Mouse (Mus musculus): Measurements from ENCODE around the gene Odf3l1. TPM values are rescaled to one million over a fixed set of nuclear protein-coding genes. Genes with fewer than 3 reads are reported as not detected.
"Not testable (repeated sequence)": the region's sequence is repeated elsewhere in the genome, so short reads cannot be mapped to it uniquely, and the experiment has no call there.

Odf3l1 gene
- polyA plus RNA-seq (2014; fragmentation: Nextera tagmentation; extraction: Ambion mirVana) = not detected in 2 replicates

- Histone ChIP-seq H3K9me3 (ENCODE audit: control insufficient read depth, low read length) (no peaks in the 10 kb centered on the region), H3K27me3 (ENCODE audit: control insufficient read depth, insufficient read depth, low read length) (peaks cover 34% of the 10 kb centered on the region), H3K27ac (no peak within 1 kb of the TSS), H3K9ac (peak within 1 kb of the TSS; percentile 28; the same call in 1 of the 2 replicates), H3K36me3 (replicated peaks; ENCODE audit: control insufficient read depth, insufficient read depth) (no peaks in the 10 kb centered on the region), H3K4me1 (replicated peaks; ENCODE audit: control insufficient read depth, insufficient read depth, low read length) (peaks cover 10% of the 10 kb centered on the region; the same call in 1 of the 2 replicates), H3K4me3 (replicated peaks; ENCODE audit: low read length) (peak within 1 kb of the TSS; percentile 12), H3K4me2 (replicated peaks) (peak within 1 kb of the TSS; percentile 40)
- ATAC-seq (ENCODE audit: low FRiP score) (no peak), DNase-seq (ENCODE audit: low spot score) (no peak)
- 32% methylated on average over 3 of the region's 3 CpGs for WGBS
Observed at GRCm38 (mm10) chr9:56864216-56864729, at the start of gene Odf3l1. TSS of gene Odf3l1 (minus strand) at chr9:56864679.

GRCm38 (mm10) chr9:56913991-56914390 is 49.5 kb upstream of the Odf3l1 start:
- H3K4me2 ChIP-seq (replicated peaks) = no peak overlapping the region
- WGBS = 87% methylated on average over 9 of the region's 9 CpGs
- no peaks in the 10 kb centered on the region for H3K27me3 ChIP-seq (ENCODE audit: control insufficient read depth, insufficient read depth, low read length)
- DNase-seq (ENCODE audit: low spot score) = no peak
- no peak overlapping the region for H3K27ac ChIP-seq
- 0 out of 2 replicates have a peak, but pooled peaks cover 3% of the 10 kb centered on the region for H3K36me3 ChIP-seq (replicated peaks; ENCODE audit: control insufficient read depth, insufficient read depth)
- H3K4me1 ChIP-seq (replicated peaks; ENCODE audit: control insufficient read depth, insufficient read depth, low read length) = no peaks in the 10 kb centered on the region
- no peaks in the 10 kb centered on the region for H3K9me3 ChIP-seq (ENCODE audit: control insufficient read depth, low read length)
- ATAC-seq (ENCODE audit: low FRiP score) = no peak
- H3K9ac ChIP-seq = no peak overlapping the region
- no peak overlapping the region for H3K4me3 ChIP-seq (replicated peaks; ENCODE audit: low read length)

GRCm38 (mm10) chr9:56911017-56911416 is 46.5 kb upstream of the Odf3l1 start:
- 64% methylated on average over 1 of the region's 1 CpGs for WGBS
- H3K4me3 ChIP-seq (replicated peaks; ENCODE audit: low read length) = no peak overlapping the region
- H3K4me2 ChIP-seq (replicated peaks) = no peak overlapping the region
- H3K9me3 ChIP-seq (ENCODE audit: control insufficient read depth, low read length) = no peaks in the 10 kb centered on the region
- ATAC-seq (ENCODE audit: low FRiP score) (no peak), DNase-seq (ENCODE audit: low spot score) (no peak)
- no peak overlapping the region for H3K27ac ChIP-seq
- H3K27me3 ChIP-seq (ENCODE audit: control insufficient read depth, insufficient read depth, low read length) = no peaks in the 10 kb centered on the region
- no peak overlapping the region for H3K9ac ChIP-seq
- H3K4me1 ChIP-seq (replicated peaks; ENCODE audit: control insufficient read depth, insufficient read depth, low read length) = no peaks in the 10 kb centered on the region
- no peaks in the 10 kb centered on the region for H3K36me3 ChIP-seq (replicated peaks; ENCODE audit: control insufficient read depth, insufficient read depth)

GRCm38 (mm10) chr9:56909991-56910390 is 45.5 kb upstream of the Odf3l1 start:
- DNase-seq (ENCODE audit: low spot score); H3K4me3 ChIP-seq (replicated peaks; ENCODE audit: low read length); H3K9ac ChIP-seq; H3K27me3 ChIP-seq (ENCODE audit: control insufficient read depth, insufficient read depth, low read length); H3K4me2 ChIP-seq (replicated peaks); H3K9me3 ChIP-seq (ENCODE audit: control insufficient read depth, low read length); H3K4me1 ChIP-seq (replicated peaks; ENCODE audit: control insufficient read depth, insufficient read depth, low read length); ATAC-seq (ENCODE audit: low FRiP score); H3K36me3 ChIP-seq (replicated peaks; ENCODE audit: control insufficient read depth, insufficient read depth); H3K27ac ChIP-seq: not testable (repeated sequence)
- 63% methylated on average over 4 of the region's 4 CpGs for WGBS

- no peak for DNase-seq (ENCODE audit: low spot score)
- no peak for ATAC-seq (ENCODE audit: low FRiP score)
Observed at GRCm38 (mm10) chr9:56907549-56907948, 43.1 kb upstream of the Odf3l1 start.

GRCm38 (mm10) chr9:56903662-56904061 is 39.2 kb upstream of the Odf3l1 start:
- Histone ChIP-seq H3K4me3 (replicated peaks; ENCODE audit: low read length) (no peak overlapping the region), H3K36me3 (replicated peaks; ENCODE audit: control insufficient read depth, insufficient read depth) (no peaks in the 10 kb centered on the region), H3K27me3 (ENCODE audit: control insufficient read depth, insufficient read depth, low read length) (no peaks in the 10 kb centered on the region), H3K4me2 (replicated peaks) (no peak overlapping the region), H3K27ac (no peak overlapping the region), H3K9me3 (ENCODE audit: control insufficient read depth, low read length) (no peaks in the 10 kb centered on the region), H3K4me1 (replicated peaks; ENCODE audit: control insufficient read depth, insufficient read depth, low read length) (no peaks in the 10 kb centered on the region), H3K9ac (no peak overlapping the region)
- 73% methylated on average over 3 of the region's 3 CpGs for WGBS
- no peak for ATAC-seq (ENCODE audit: low FRiP score)
- no peak for DNase-seq (ENCODE audit: low spot score)

More at GRCm38 (mm10) chr9:56907549-56907948, 43.1 kb upstream of the Odf3l1 start:
- no peaks in the 10 kb centered on the region for H3K36me3 ChIP-seq (replicated peaks; ENCODE audit: control insufficient read depth, insufficient read depth)
- H3K4me2 ChIP-seq (replicated peaks) = no peak overlapping the region
- no peak overlapping the region for H3K9ac ChIP-seq
- H3K27ac ChIP-seq = no peak overlapping the region
- no peaks in the 10 kb centered on the region for H3K27me3 ChIP-seq (ENCODE audit: control insufficient read depth, insufficient read depth, low read length)
- H3K4me3 ChIP-seq (replicated peaks; ENCODE audit: low read length) = no peak overlapping the region
- no peaks in the 10 kb centered on the region for H3K9me3 ChIP-seq (ENCODE audit: control insufficient read depth, low read length)
- H3K4me1 ChIP-seq (replicated peaks; ENCODE audit: control insufficient read depth, insufficient read depth, low read length) = no peaks in the 10 kb centered on the region
- 87% methylated on average over 9 of the region's 9 CpGs for WGBS

- no peaks in the 10 kb centered on the region for H3K4me1 ChIP-seq (replicated peaks; ENCODE audit: control insufficient read depth, insufficient read depth, low read length)
- 76% methylated on average over 8 of the region's 8 CpGs for WGBS
- no peaks in the 10 kb centered on the region for H3K36me3 ChIP-seq (replicated peaks; ENCODE audit: control insufficient read depth, insufficient read depth)
- no peak overlapping the region for H3K4me3 ChIP-seq (replicated peaks; ENCODE audit: low read length)
- H3K9me3 ChIP-seq (ENCODE audit: control insufficient read depth, low read length) = no peaks in the 10 kb centered on the region
- ATAC-seq (ENCODE audit: low FRiP score) (no peak), DNase-seq (ENCODE audit: low spot score) (no peak)
- H3K27ac ChIP-seq = no peak overlapping the region
- H3K4me2 ChIP-seq (replicated peaks) = no peak overlapping the region
- no peaks in the 10 kb centered on the region for H3K27me3 ChIP-seq (ENCODE audit: control insufficient read depth, insufficient read depth, low read length)
- H3K9ac ChIP-seq = no peak overlapping the region
Observed at GRCm38 (mm10) chr9:56901187-56901586, 36.7 kb upstream of the Odf3l1 start.

- Histone ChIP-seq H3K9ac (no peak overlapping the region), H3K4me1 (replicated peaks; ENCODE audit: control insufficient read depth, insufficient read depth, low read length) (no peaks in the 10 kb centered on the region), H3K9me3 (ENCODE audit: control insufficient read depth, low read length) (no peaks in the 10 kb centered on the region), H3K4me3 (replicated peaks; ENCODE audit: low read length) (no peak overlapping the region), H3K27ac (no peak overlapping the region), H3K4me2 (replicated peaks) (no peak overlapping the region), H3K27me3 (ENCODE audit: control insufficient read depth, insufficient read depth, low read length) (no peaks in the 10 kb centered on the region), H3K36me3 (replicated peaks; ENCODE audit: control insufficient read depth, insufficient read depth) (no peaks in the 10 kb centered on the region)
- ATAC-seq (ENCODE audit: low FRiP score) = no peak
- WGBS = 72% methylated on average over 9 of the region's 9 CpGs
- no peak for DNase-seq (ENCODE audit: low spot score)
Observed at GRCm38 (mm10) chr9:56900571-56900970, 36.1 kb upstream of the Odf3l1 start.

- H3K27ac ChIP-seq = no peak overlapping the region
- H3K4me1 ChIP-seq (replicated peaks; ENCODE audit: control insufficient read depth, insufficient read depth, low read length) = no peaks in the 10 kb centered on the region
- no peak overlapping the region for H3K4me3 ChIP-seq (replicated peaks; ENCODE audit: low read length)
- H3K9me3 ChIP-seq (ENCODE audit: control insufficient read depth, low read length) = no peaks in the 10 kb centered on the region
- H3K4me2 ChIP-seq (replicated peaks) = no peak overlapping the region
- H3K27me3 ChIP-seq (ENCODE audit: control insufficient read depth, insufficient read depth, low read length) = no peaks in the 10 kb centered on the region
- ATAC-seq (ENCODE audit: low FRiP score) (no peak), DNase-seq (ENCODE audit: low spot score) (no peak)
- no peaks in the 10 kb centered on the region for H3K36me3 ChIP-seq (replicated peaks; ENCODE audit: control insufficient read depth, insufficient read depth)
- H3K9ac ChIP-seq = no peak overlapping the region
Observed at GRCm38 (mm10) chr9:56900060-56900459, 35.6 kb upstream of the Odf3l1 start.

GRCm38 (mm10) chr9:56899409-56899808 is 34.9 kb upstream of the Odf3l1 start:
- no peaks in the 10 kb centered on the region for H3K27me3 ChIP-seq (ENCODE audit: control insufficient read depth, insufficient read depth, low read length)
- DNase-seq (ENCODE audit: low spot score) = no peak
- H3K4me2 ChIP-seq (replicated peaks) = no peak overlapping the region
- ATAC-seq (ENCODE audit: low FRiP score) = no peak
- no peak overlapping the region for H3K4me3 ChIP-seq (replicated peaks; ENCODE audit: low read length)
- H3K36me3 ChIP-seq (replicated peaks; ENCODE audit: control insufficient read depth, insufficient read depth) = no peaks in the 10 kb centered on the region
- no peaks in the 10 kb centered on the region for H3K4me1 ChIP-seq (replicated peaks; ENCODE audit: control insufficient read depth, insufficient read depth, low read length)
- H3K27ac ChIP-seq = no peak overlapping the region
- H3K9me3 ChIP-seq (ENCODE audit: control insufficient read depth, low read length) = no peaks in the 10 kb centered on the region
- WGBS = 71% methylated on average over 11 of the region's 11 CpGs
- no peak overlapping the region for H3K9ac ChIP-seq
